Mouse (Mus musculus) hindbrain, postnatal 0 days (tissue): ENCODE results near the gene Stip1. TPM values are rescaled to one million over a fixed set of nuclear protein-coding genes. Genes with fewer than 3 reads are reported as not detected.
A peak's percentile ranks its signal among the peaks of the same experiment; 100 is the strongest.

ENCODE experiments used
- ATAC-seq: fragments of 200-750 bp; cut with Nextera tagmentation; 2 replicates; pipeline ENCODE4 v1.8.0; 2017; ENCODE audit warnings: mild to moderate bottlenecking, moderate TSS enrichment, moderate library complexity
- DNase-seq: peaks from one replicate; pipeline ENCODE4 v3.0.0-alpha.2; 2015; ENCODE audit warnings: low spot score
- H3K27ac ChIP-seq: fragments of 300-500 bp; sonication (generic); 2 replicates; pipeline ENCODE4 v1.5.1; 2014; ENCODE audit warnings: mild to moderate bottlenecking
- H3K27me3 ChIP-seq: fragments of 300-500 bp; sonication (generic); 2 replicates; pipeline ENCODE4 v1.6.1; 2014; ENCODE audit warnings: low read length, mixed read lengths; ENCODE audit not compliant: insufficient read depth
- H3K36me3 ChIP-seq: fragments of 300-500 bp; sonication (generic); 2 replicates; pipeline ENCODE4 v1.6.1; 2014; ENCODE audit warnings: low read length, mixed read lengths; ENCODE audit not compliant: insufficient read depth
- H3K4me1 ChIP-seq: fragments of 300-500 bp; sonication (generic); 2 replicates; pipeline ENCODE4 v1.6.1; 2014; ENCODE audit warnings: antibody characterized with exemption, low read length, mixed read lengths; ENCODE audit not compliant: insufficient read depth
- H3K4me2 ChIP-seq: fragments of 300-500 bp; sonication (generic); 2 replicates; pipeline ENCODE4 v1.6.1; 2014; ENCODE audit warnings: low read depth, mild to moderate bottlenecking, low read length, moderate library complexity, mixed read lengths
- H3K4me3 ChIP-seq: fragments of 300-500 bp; sonication (generic); 2 replicates; pipeline ENCODE4 v1.5.1; 2014; ENCODE audit warnings: low read length
- H3K9ac ChIP-seq: fragments of 300-500 bp; sonication (generic); replicated peaks from 2 replicates; pipeline ENCODE4 v1.6.1; 2014; ENCODE audit warnings: mild to moderate bottlenecking, low read length, moderate library complexity, mixed read lengths
- H3K9me3 ChIP-seq: fragments of 300-500 bp; sonication (generic); 2 replicates; pipeline ENCODE4 v1.6.1; 2016; ENCODE audit warnings: low read length, mixed read lengths
- CTCF ChIP-seq: IDR thresholded peaks from 2 replicates; pipeline ENCODE4 v1.5.1; 2016; ENCODE audit warnings: antibody characterized with exemption, control low read depth, low read depth
- WGBS: fragments of 180-500 bp; shearing (Covaris S2); extraction: QIAGEN DNeasy Blood & Tissue Kit; methylation state at CpG from one replicate; pipeline ENCODE4 v1.1.7; 2014; 5-methylcytosine and 5-hydroxymethylcytosine counted together
- polyA plus RNA-seq: library from polyadenylated mRNA; unstranded; fragments of >200 nt; fragmentation: Nextera tagmentation; extraction: Ambion mirVana; gene quantifications from 2 replicates; pipeline ENCODE4 v1.2.1, GENCODE M21; 2015
- total RNA-seq: library from RNA; depleted of rRNA; stranded (reverse); fragments of >200 nt; gene quantifications from 2 replicates; pipeline ENCODE4 v1.2.3, GENCODE M21; 2014

Gene Stip1
- total and polyA plus RNA-seq, 2 experiments from 2014 or later, result 89.0 to 151 TPM

- H3K9me3 ChIP-seq, result no peaks in the 10 kb centered on the region
- peak overlapping the region; percentile 15; the same call in 1 of the 2 replicates for H3K27ac ChIP-seq
- H3K4me1 ChIP-seq, result no peaks in the 10 kb centered on the region
- no peak for DNase-seq
- 94% methylated on average over 11 of the region's 11 CpGs for WGBS
- H3K9ac ChIP-seq, result no peak overlapping the region
- TF ChIP-seq CTCF, result no peak
- H3K36me3 ChIP-seq, result peaks cover 43% of the 10 kb centered on the region
- H3K4me2 ChIP-seq, result no peak overlapping the region
- no peak for ATAC-seq
- no peaks in the 10 kb centered on the region for H3K27me3 ChIP-seq
- H3K4me3 ChIP-seq, result no peak overlapping the region
Observed at GRCm38 (mm10) chr19:7018546-7018945, 21.2 kb downstream of the Stip1 start.

GRCm38 (mm10) chr19:7017541-7018457, 22.0 kb downstream of the Stip1 start:
- Histone ChIP-seq H3K4me3 (no peak overlapping the region), H3K4me2 (no peak overlapping the region), H3K27ac (no peak overlapping the region), H3K9ac (no peak overlapping the region), H3K9me3 (no peaks in the 10 kb centered on the region), H3K4me1 (no peaks in the 10 kb centered on the region), H3K36me3 (peaks cover 37% of the 10 kb centered on the region), H3K27me3 (no peaks in the 10 kb centered on the region)
- TF ChIP-seq CTCF, result no peak
- no peak for ATAC-seq
- WGBS, result 87% methylated on average over 12 of the region's 12 CpGs
- DNase-seq, result no peak

- H3K9me3 ChIP-seq, result no peaks in the 10 kb centered on the region
- peaks cover 8% of the 10 kb centered on the region; the same call in 1 of the 2 replicates for H3K36me3 ChIP-seq
- DNase-seq, result no peak
- no peak for ATAC-seq
- H3K4me3 ChIP-seq, result no peak overlapping the region
- H3K27ac ChIP-seq, result no peak overlapping the region
- no peak overlapping the region for H3K4me2 ChIP-seq
- TF ChIP-seq CTCF, result no peak
- H3K9ac ChIP-seq, result no peak overlapping the region
- WGBS, result 90% methylated on average over 20 of the region's 20 CpGs
- H3K27me3 ChIP-seq, result no peaks in the 10 kb centered on the region
- H3K4me1 ChIP-seq, result no peaks in the 10 kb centered on the region
Observed at GRCm38 (mm10) chr19:7014481-7015135, 25.2 kb downstream of the Stip1 start.

GRCm38 (mm10) chr19:7013984-7014383, 25.8 kb downstream of the Stip1 start:
- TF ChIP-seq CTCF, result no peak
- Histone ChIP-seq H3K27ac (no peak overlapping the region), H3K4me3 (no peak overlapping the region), H3K36me3 (peaks cover 5% of the 10 kb centered on the region; the same call in 1 of the 2 replicates), H3K9me3 (no peaks in the 10 kb centered on the region), H3K9ac (no peak overlapping the region), H3K4me2 (no peak overlapping the region), H3K4me1 (no peaks in the 10 kb centered on the region), H3K27me3 (no peaks in the 10 kb centered on the region)
- DNase-seq (no peak), ATAC-seq (no peak)
- WGBS, result 89% methylated on average over 9 of the region's 9 CpGs

- Histone ChIP-seq H3K4me2 (no peak overlapping the region), H3K4me3 (no peak overlapping the region), H3K36me3 (no peaks in the 10 kb centered on the region), H3K9ac (no peak overlapping the region), H3K27ac (no peak overlapping the region), H3K9me3 (no peaks in the 10 kb centered on the region), H3K27me3 (no peaks in the 10 kb centered on the region), H3K4me1 (no peaks in the 10 kb centered on the region)
- no peak for ATAC-seq
- TF ChIP-seq CTCF, result no peak
- 79% methylated on average over 4 of the region's 4 CpGs for WGBS
- no peak for DNase-seq
Observed at GRCm38 (mm10) chr19:7012426-7012825, 27.3 kb downstream of the Stip1 start.

GRCm38 (mm10) chr19:7006892-7007593, 32.7 kb downstream of the Stip1 start:
- ATAC-seq (no peak), DNase-seq (no peak)
- H3K4me2 ChIP-seq, result no peak overlapping the region
- 83% methylated on average over 9 of the region's 9 CpGs for WGBS
- no peaks in the 10 kb centered on the region for H3K4me1 ChIP-seq
- H3K9me3 ChIP-seq, result no peaks in the 10 kb centered on the region
- H3K4me3 ChIP-seq, result no peak overlapping the region
- no peaks in the 10 kb centered on the region for H3K36me3 ChIP-seq
- TF ChIP-seq CTCF, result no peak
- no peak overlapping the region for H3K9ac ChIP-seq
- H3K27ac ChIP-seq, result no peak overlapping the region
- no peaks in the 10 kb centered on the region for H3K27me3 ChIP-seq
